Mouse (Mus musculus): ENCODE measurements around the gene Spef1. TPM values are rescaled to one million over a fixed set of nuclear protein-coding genes. Genes with fewer than 3 reads are reported as not detected.

Spef1 gene
- total RNA-seq, 2 experiments from 2014 or later: 8.5 to 8.9 TPM

DNA sequence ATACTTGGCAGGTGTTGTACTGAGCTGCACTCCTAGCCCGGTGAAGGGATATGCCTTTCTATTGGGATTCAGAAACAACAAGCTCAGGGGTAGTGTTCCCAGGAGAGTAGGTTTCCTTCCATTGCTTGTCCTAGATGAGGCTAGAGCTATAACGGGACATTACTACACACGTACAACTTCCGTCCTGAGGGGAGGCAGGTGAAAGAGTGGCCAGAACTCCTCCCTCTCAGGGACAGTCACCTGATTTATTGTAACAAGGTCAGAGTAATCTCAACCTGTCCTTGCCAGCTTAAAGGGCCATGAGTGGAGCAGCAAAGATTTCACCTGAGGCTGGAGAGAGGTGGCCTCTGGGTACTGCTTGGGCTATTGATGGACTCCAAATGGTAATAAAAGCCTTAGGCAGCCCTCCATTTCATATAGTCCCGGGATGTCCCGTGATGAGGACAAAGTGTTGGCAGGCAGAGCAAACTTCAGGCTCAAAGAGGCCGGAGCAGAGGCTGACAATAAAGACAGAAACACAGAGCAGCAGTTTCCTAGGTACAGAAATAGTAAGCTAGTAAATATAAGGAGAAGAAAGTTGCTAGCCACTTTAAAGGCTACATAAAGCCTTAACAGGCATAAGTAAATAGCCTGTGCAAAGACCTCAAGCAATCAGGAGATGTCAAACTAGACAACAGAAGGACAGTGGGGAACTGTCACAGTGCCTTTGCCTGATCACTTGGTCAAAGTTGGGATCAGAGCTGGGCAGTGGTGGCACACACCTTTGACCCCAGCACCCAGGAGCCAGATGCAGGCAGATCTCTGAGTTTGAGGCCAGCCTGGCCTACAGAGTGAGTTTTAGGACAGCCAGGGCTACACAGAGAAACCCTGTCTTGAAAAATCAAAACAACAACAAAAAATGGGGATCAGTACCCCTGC lies 29.1 kb upstream of the Spef1 start:
- no peak for DNase-seq (ENCODE audit: low spot score in 2 of 2)
- H3K4me3 ChIP-seq: no peak overlapping the region
- no peak for TF ChIP-seq CTCF (conservative IDR thresholded peaks at IDR 0.05)
- H3K27ac ChIP-seq: no peak overlapping the region

DNA sequence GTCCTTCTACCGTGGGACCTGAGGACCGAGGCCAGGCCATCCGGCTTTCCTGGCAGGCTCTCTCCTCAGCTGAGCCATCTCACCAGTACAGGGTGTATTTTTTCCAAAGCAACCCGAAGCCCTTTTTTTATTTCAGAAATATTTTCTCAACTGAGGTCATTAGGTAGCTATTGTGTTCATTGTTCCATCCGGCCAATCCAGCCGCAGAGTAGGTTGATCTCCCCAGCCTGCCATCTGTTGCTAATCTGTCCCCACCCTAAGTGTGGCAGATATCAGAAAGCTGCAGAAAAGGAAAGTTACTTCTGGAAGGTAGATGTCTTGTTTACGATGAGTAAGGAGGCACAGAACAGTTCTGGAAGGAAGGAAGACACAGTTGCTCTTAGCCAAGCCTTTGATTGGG lies 26.7 kb upstream of the Spef1 start:
- no peak for TF ChIP-seq CTCF (conservative IDR thresholded peaks at IDR 0.05)
- Histone ChIP-seq H3K27ac (no peak overlapping the region), H3K4me3 (no peak overlapping the region)
- DNase-seq (ENCODE audit: low spot score in 2 of 2): no peak

DNA sequence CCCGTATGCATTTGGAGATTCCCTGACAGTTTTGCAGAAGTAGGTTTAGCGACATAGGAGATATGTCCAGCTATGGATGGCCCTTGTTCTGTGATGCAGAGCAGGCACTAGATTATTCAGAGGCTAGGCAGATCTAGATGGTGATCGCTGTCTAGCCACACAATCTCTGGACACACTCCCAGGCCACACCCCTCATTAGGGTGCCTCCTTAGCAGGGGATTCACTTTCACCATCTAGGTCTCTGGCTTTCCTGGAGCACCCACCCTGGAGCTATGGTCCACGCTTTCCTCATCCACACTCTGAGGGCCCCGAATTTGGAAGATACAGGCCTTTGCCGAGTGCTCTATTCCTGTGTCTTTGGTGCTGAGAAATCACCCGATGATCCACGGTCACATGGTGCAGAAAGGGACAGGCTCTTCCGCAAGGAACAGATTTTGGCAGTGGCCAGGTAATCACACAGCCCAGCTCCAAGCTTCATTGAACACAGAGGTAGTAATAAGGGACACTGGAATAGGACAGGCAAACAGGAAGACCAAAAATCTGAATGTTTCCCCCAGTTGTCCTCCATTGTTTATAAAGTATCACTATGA lies 24.0 kb upstream of the Spef1 start:
- no peak for TF ChIP-seq CTCF (conservative IDR thresholded peaks at IDR 0.05)
- no peak for DNase-seq (ENCODE audit: low spot score in 2 of 2)
- Histone ChIP-seq H3K27ac (peak overlapping the region; percentile 100), H3K4me3 (peak overlapping the region; percentile 71)

DNA sequence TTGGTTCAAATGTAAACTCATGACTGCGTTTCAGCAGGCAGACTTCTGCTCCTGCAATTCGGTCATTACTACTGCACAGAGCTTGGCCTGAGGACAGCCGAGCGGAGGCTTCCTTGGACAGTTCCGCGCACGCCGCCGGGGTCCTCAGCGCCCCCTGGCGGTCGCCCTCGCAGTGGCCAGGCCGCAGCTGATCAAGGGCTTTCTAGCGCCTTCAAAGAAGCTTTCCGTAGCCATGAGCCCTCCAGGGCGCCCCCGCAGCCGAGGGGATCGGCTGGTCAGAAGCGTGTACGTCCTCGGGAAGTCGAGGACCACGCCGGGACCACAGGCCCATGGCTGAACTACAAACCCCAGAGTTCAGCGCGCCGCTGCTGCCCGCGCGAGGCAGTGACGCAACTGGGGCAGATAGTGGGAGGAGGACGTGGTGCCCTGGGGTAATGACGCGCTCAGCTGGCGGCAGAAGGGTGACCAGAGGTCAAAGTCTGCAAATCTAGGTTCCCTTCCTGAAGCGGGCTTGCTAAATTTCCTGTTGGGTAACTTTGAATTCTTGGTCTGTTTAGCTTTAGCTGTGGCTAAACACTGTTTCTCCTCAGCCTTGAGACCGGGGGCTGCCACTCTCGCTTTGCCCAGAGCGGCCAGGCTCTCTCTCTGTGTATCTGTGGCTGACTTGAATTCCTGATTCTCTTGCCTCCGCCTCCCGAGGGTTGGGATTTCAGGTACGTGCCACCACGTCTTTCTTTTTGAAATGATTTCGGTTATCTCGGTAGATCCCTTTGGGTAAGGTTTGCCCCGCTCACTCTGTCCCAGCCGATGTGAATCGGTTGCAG lies 23.1 kb upstream of the Spef1 start:
- Histone ChIP-seq H3K27ac (peak overlapping the region; percentile 100), H3K4me3 (peak overlapping the region; percentile 71)
- peak; percentile 100 for TF ChIP-seq CTCF (conservative IDR thresholded peaks at IDR 0.05)
- DNase-seq (ENCODE audit: low spot score in 2 of 2): peak; percentile 94 to 96

DNA sequence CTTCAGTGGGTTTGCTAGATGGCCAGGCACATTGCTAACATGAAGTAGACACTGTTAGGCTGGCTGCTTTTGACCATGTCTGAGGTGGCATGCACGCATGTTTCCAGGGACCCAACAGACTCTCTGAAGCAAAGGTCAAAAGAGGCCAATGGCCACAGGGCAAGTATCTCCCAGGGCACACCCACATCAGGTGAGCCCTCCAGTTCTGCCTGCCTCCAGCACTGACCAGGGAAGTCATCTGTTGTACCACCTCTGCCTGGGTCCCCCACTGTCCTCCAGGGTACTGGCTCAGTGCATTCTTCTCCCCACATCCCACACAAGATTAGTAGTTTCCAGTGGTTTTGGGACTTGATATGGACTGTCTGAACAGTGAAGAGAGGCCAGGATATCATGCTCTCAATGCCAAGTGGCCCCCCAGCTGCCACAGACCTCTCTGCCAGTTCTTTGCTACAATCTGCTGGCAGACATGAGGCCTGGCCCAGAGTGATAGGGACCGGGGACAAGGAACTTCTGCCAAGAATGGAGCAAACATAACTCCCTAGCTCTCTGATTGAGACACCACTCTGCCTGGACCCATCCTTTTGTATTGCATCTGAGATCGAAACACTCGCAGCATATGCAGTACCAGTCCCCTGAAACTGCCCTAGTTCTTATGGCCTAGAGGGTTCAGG lies 22.2 kb upstream of the Spef1 start:
- Histone ChIP-seq H3K4me3 (peak overlapping the region; percentile 71), H3K27ac (peak overlapping the region; percentile 100)
- TF ChIP-seq CTCF (conservative IDR thresholded peaks at IDR 0.05): no peak
- no peak for DNase-seq (ENCODE audit: low spot score in 2 of 2)

DNA sequence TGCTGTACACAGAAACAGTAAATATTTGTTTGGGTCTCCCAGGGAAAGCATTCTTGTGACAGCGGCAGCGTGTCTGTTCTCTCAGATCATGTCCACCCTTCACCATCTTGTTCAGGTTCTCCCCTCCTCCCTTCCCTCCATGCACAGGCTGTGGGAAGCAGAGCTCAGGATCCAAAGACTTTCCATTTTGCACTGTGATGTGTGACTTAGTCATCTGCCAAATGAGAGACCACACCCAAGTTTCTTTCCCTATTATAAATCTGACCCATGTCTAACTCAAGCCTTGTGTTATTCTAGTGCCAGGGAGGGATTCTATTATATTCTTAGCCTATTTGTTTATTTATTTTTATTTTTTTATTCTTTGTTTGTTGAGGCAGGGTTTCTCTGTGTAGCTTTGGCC lies 21.3 kb upstream of the Spef1 start:
- Histone ChIP-seq H3K4me3 (no peak overlapping the region), H3K27ac (no peak overlapping the region)
- no peak for DNase-seq (ENCODE audit: low spot score in 2 of 2)
- TF ChIP-seq CTCF (conservative IDR thresholded peaks at IDR 0.05): no peak

DNA sequence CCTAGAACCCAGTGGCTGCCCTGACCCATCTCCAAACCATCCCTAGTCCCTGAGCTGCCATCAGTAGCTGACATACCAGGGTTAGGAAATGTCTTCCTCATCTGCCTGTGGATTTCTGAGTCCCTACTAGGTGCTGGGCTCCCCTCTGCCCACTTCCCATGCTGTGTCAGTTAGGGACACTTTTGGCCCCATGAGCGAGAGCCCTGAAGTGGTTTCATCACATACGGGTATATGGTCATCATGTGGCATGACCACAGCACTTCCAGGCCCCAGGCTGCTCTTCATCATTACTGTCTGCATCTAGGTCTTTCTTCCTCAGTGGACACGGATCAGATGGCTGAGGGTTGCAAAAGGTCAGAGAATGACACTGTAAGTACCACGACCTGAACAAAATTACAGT lies 19.7 kb upstream of the Spef1 start, which contains the start of gene Ap5s1:
TSS of gene Ap5s1 (plus strand) at position 301 of the 400 bp plus-strand sequence.
- H3K27ac ChIP-seq: peak within 1 kb of the TSS; percentile 90; the same call in 1 of the 2 replicates
- no peak for DNase-seq (ENCODE audit: low spot score in 2 of 2)

DNA sequence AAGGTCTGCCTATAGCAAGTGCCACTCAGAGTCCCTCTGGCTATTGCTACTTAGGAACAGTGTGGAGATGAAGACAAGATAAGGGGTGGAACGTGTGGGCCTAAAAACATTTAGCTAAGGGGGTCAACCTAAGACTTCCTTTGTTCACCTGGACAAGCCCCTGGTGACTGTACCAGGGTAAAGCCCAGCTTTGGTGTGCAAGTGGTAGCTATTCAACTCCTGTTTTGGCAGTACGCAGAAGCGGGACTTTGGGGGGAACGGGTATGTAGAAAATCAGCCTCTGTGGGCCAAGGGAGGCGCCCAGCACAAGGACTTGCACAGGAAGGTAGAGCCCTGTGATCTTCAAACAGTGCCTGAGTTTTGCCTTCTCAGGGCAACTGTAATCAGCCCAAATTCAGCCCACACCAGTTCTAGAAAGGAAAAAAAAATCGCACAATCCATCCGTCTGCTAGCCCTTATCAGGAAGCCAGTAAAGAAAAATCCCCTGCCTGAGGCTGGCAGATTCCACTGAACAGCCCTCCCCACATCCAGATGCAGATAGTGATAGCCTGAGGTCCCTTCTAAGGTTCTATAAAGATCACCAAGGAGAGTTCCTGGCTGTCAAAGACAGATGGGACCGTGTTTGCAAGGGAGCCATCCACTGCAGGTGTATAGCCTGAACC lies 18.6 kb upstream of the Spef1 start:
- Histone ChIP-seq H3K4me3 (no peak overlapping the region), H3K27ac (peak overlapping the region; percentile 90)
- no peak for TF ChIP-seq CTCF (conservative IDR thresholded peaks at IDR 0.05)
- no peak for DNase-seq (ENCODE audit: low spot score in 2 of 2)

More for the DNA sequence above, 19.7 kb upstream of the Spef1 start, which contains the start of gene Ap5s1:
- TF ChIP-seq CTCF (conservative IDR thresholded peaks at IDR 0.05): no peak
- H3K4me3 ChIP-seq: no peak within 1 kb of the TSS

DNA sequence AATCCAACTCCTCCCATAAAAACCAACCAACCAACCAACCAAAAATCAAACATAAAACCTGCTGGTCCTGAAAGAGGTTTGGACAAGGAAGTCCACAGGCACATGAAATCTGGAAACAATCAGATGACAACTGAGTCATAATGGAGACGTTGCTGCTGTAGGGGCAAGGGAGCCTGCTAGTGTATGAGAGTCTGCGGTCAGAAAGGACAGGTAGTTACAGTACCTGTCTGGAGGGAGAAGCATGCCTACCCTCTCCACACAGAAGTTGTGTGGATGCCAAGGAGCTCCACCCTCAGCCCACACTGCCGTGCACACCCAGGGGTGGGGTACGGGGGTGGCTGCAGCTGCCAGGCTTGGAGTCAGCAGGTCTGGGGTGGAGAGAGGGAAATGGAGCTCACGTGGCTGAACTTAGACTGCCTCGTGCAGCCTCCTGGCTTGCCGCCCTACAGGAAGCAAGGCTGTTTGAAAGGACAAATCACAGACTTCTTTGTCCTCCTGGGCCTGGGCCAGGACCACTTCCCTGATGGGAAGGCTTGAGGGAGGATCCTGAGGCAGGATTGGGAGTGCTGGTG lies 17.4 kb upstream of the Spef1 start:
- Histone ChIP-seq H3K27ac (peak overlapping the region; percentile 90), H3K4me3 (no peak overlapping the region)
- DNase-seq (ENCODE audit: low spot score in 2 of 2): peak; percentile 81 to 86
- TF ChIP-seq CTCF (conservative IDR thresholded peaks at IDR 0.05): no peak

DNA sequence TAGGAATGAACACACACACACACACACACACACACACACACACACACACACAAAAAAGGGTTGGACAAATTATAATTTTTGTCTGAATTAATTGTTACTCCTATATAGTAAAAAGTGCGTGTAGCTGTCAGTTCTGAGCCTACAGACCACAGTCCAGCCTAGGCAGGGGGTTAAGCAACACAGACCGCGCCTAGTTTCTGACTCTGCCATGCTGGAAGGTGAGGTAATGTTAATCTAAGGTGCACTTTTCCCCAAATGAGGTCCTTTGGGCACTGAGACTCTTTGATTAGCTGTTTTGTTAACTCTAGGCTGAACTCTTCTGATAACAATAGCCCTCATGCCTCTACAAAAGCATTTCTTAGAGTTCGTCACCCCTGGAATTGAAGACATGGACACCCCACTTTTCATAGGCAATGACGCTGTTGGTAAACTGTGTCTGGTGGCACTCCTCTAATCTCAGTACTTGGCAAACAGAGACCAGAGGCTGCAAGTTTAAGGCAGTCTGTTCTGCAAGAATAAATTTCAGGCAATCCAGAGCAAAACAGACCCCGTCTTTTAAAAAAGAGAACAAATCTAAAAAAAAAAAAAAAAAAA lies 16.8 kb upstream of the Spef1 start:
- no peak overlapping the region for H3K4me3 ChIP-seq
- H3K27ac ChIP-seq: peak overlapping the region; percentile 90
- TF ChIP-seq CTCF (conservative IDR thresholded peaks at IDR 0.05): no peak
- DNase-seq (ENCODE audit: low spot score in 2 of 2): no peak

DNA sequence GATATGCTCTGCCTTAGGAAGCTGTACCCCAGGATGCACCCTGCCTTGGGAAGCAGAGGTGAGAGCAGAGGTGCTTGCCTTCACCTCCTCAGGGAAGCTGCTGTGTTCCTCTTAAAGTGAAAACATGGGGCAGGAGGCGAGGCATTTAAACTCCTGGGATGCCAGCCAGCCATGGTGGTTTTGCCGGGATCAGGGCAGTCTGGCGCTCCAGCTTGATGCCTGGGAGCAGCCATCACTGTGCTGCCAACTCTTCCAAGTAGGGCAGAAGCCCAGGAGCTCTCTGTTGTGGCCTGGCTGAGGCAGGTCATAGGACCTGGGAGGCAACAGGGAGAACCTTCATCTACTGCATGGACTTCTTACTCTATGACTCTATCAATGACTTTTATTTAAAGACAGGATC lies 14.2 kb upstream of the Spef1 start:
- H3K27ac ChIP-seq: no peak overlapping the region
- no peak for TF ChIP-seq CTCF (conservative IDR thresholded peaks at IDR 0.05)
- DNase-seq (ENCODE audit: low spot score in 2 of 2): no peak
- no peak overlapping the region for H3K4me3 ChIP-seq

Data from layer of hippocampus, adult 2 months (tissue).